Mouse (Mus musculus) brain, embryonic 14.5 days (tissue): ENCODE data around the gene Racgap1.

Source experiments
- CTCF ChIP-seq: fragments of 200-500 bp; IDR thresholded peaks from 2 replicates; pipeline ENCODE4 v1.5.1; 2012; ENCODE audit warnings: inconsistent platforms, mild to moderate bottlenecking, moderate library complexity, borderline replicate concordance; ENCODE audit not compliant: insufficient read depth, insufficient read length; ENCODE audit errors: extremely low read depth
- POLR2A ChIP-seq: fragments of 200-500 bp; IDR thresholded peaks from 2 replicates; pipeline ENCODE4 v1.6.1; 2012; ENCODE audit warnings: mild to moderate bottlenecking, inconsistent platforms, borderline replicate concordance; ENCODE audit not compliant: poor library complexity, insufficient read depth, insufficient read length, severe bottlenecking; ENCODE audit errors: extremely low read depth

GRCm38 (mm10) chr15:99618595-99618994 is 32.9 kb downstream of the Racgap1 start:
- TF ChIP-seq POLR2A = no peak
- TF ChIP-seq CTCF = no peak
